Mouse (Mus musculus) forebrain, embryonic 13.5 days (tissue): ENCODE measurements around the gene Syt2. TPM values are rescaled to one million over a fixed set of nuclear protein-coding genes. Genes with fewer than 3 reads are reported as not detected.

Experiments used
- ATAC-seq: fragments of 200-750 bp; cut with Nextera tagmentation; 2 replicates; pipeline ENCODE4 v1.8.0; 2017
- H3K27ac ChIP-seq: fragments of 300-500 bp; sonication (generic); 2 replicates; pipeline ENCODE4 v1.5.1; 2015; ENCODE audit warnings: inconsistent platforms, mild to moderate bottlenecking, moderate library complexity
- H3K27me3 ChIP-seq: fragments of 300-500 bp; sonication (generic); 2 replicates; pipeline ENCODE4 v1.6.1; 2015; ENCODE audit warnings: mild to moderate bottlenecking, inconsistent platforms
- H3K36me3 ChIP-seq: fragments of 300-500 bp; sonication (generic); 2 replicates; pipeline ENCODE4 v1.6.1; 2015; ENCODE audit warnings: mild to moderate bottlenecking, inconsistent platforms; ENCODE audit not compliant: poor library complexity, severe bottlenecking
- H3K4me1 ChIP-seq: fragments of 300-500 bp; sonication (generic); 2 replicates; pipeline ENCODE4 v1.6.1; 2015; ENCODE audit warnings: inconsistent platforms
- H3K4me2 ChIP-seq: fragments of 300-500 bp; sonication (generic); 2 replicates; pipeline ENCODE4 v1.6.1; 2015; ENCODE audit warnings: inconsistent platforms, mild to moderate bottlenecking, moderate library complexity
- H3K4me3 ChIP-seq: fragments of 300-500 bp; sonication (generic); 2 replicates; pipeline ENCODE4 v1.5.1; 2015; ENCODE audit warnings: mild to moderate bottlenecking, inconsistent platforms
- H3K9ac ChIP-seq: fragments of 300-500 bp; sonication (generic); 2 replicates; pipeline ENCODE4 v1.6.1; 2015; ENCODE audit warnings: mild to moderate bottlenecking, inconsistent platforms
- H3K9me3 ChIP-seq: fragments of 300-500 bp; sonication (generic); replicated peaks from 2 replicates; pipeline ENCODE4 v1.6.1; 2016; ENCODE audit warnings: inconsistent platforms
- WGBS: fragments of 180-500 bp; shearing (Covaris S2); methylation state at CpG from one replicate; pipeline ENCODE4 v1.1.7; 2015; 5-methylcytosine and 5-hydroxymethylcytosine counted together
- polyA plus RNA-seq: library from polyadenylated mRNA; unstranded; fragments of >200 nt; fragmentation: Nextera tagmentation; extraction: Ambion mirVana; gene quantifications from 2 replicates; pipeline ENCODE4 v1.2.1, GENCODE M21; 2015

Gene Syt2
- polyA plus RNA-seq, 1 experiment from 2014 or later = 1.1 TPM

- H3K27ac ChIP-seq = no peak overlapping the region
- H3K9ac ChIP-seq = no peak overlapping the region
- no peaks in the 10 kb centered on the region for H3K4me1 ChIP-seq
- ATAC-seq = no peak
- H3K9me3 ChIP-seq = no peaks in the 10 kb centered on the region
- no peak overlapping the region for H3K4me3 ChIP-seq
- H3K4me2 ChIP-seq = no peak overlapping the region
- H3K36me3 ChIP-seq = no peaks in the 10 kb centered on the region
- WGBS = 80% methylated on average over 8 of the region's 8 CpGs
- no peaks in the 10 kb centered on the region for H3K27me3 ChIP-seq
Measured at GRCm38 (mm10) chr1:134727256-134727655, 80.8 kb downstream of the Syt2 start.

- H3K27ac ChIP-seq = no peak overlapping the region
- 92% methylated on average over 5 of the region's 5 CpGs for WGBS
- no peak for ATAC-seq
Measured at GRCm38 (mm10) chr1:134733659-134734058, 87.2 kb downstream of the Syt2 start.

GRCm38 (mm10) chr1:134737463-134737862 lies 91.0 kb downstream of the Syt2 start:
- WGBS = 76% methylated on average over 9 of the region's 9 CpGs
- Histone ChIP-seq H3K27me3 (no peaks in the 10 kb centered on the region), H3K27ac (no peak overlapping the region), H3K9ac (no peak overlapping the region), H3K4me3 (no peak overlapping the region), H3K36me3 (no peaks in the 10 kb centered on the region), H3K9me3 (no peaks in the 10 kb centered on the region), H3K4me1 (no peaks in the 10 kb centered on the region), H3K4me2 (no peak overlapping the region)
- no peak for ATAC-seq

More at GRCm38 (mm10) chr1:134733659-134734058, 87.2 kb downstream of the Syt2 start:
- no peak overlapping the region for H3K9ac ChIP-seq
- no peaks in the 10 kb centered on the region for H3K27me3 ChIP-seq
- no peak overlapping the region for H3K4me2 ChIP-seq
- H3K4me1 ChIP-seq = no peaks in the 10 kb centered on the region
- H3K36me3 ChIP-seq = no peaks in the 10 kb centered on the region
- H3K9me3 ChIP-seq = no peaks in the 10 kb centered on the region
- no peak overlapping the region for H3K4me3 ChIP-seq

GRCm38 (mm10) chr1:134741433-134741832 lies 95.0 kb downstream of the Syt2 start:
- Histone ChIP-seq H3K4me1 (no peaks in the 10 kb centered on the region), H3K9me3 (no peaks in the 10 kb centered on the region), H3K36me3 (no peaks in the 10 kb centered on the region), H3K9ac (no peak overlapping the region), H3K27ac (no peak overlapping the region), H3K4me2 (no peak overlapping the region), H3K27me3 (no peaks in the 10 kb centered on the region), H3K4me3 (no peak overlapping the region)
- 76% methylated on average over 6 of the region's 6 CpGs for WGBS
- ATAC-seq = no peak

GRCm38 (mm10) chr1:134741946-134742661 lies 95.6 kb downstream of the Syt2 start:
- Histone ChIP-seq H3K4me1 (no peaks in the 10 kb centered on the region), H3K9me3 (no peaks in the 10 kb centered on the region), H3K9ac (no peak overlapping the region), H3K27me3 (no peaks in the 10 kb centered on the region), H3K4me3 (no peak overlapping the region), H3K27ac (no peak overlapping the region), H3K4me2 (no peak overlapping the region), H3K36me3 (no peaks in the 10 kb centered on the region)
- WGBS = 89% methylated on average over 7 of the region's 7 CpGs
- no peak for ATAC-seq

- Histone ChIP-seq H3K4me1 (peaks cover 9% of the 10 kb centered on the region), H3K9me3 (no peaks in the 10 kb centered on the region), H3K4me3 (no peak overlapping the region), H3K27ac (no peak overlapping the region), H3K27me3 (no peaks in the 10 kb centered on the region), H3K9ac (no peak overlapping the region), H3K4me2 (no peak overlapping the region), H3K36me3 (no peaks in the 10 kb centered on the region)
- WGBS = 57% methylated on average over 6 of the region's 6 CpGs
- ATAC-seq = no peak
Measured at GRCm38 (mm10) chr1:134745648-134746047, 99.2 kb downstream of the Syt2 start.

GRCm38 (mm10) chr1:134747236-134748174 lies 101.0 kb downstream of the Syt2 start:
- H3K36me3 ChIP-seq = no peaks in the 10 kb centered on the region
- H3K4me3 ChIP-seq = no peak overlapping the region
- H3K27me3 ChIP-seq = no peaks in the 10 kb centered on the region
- WGBS = 19% methylated on average over 23 of the region's 23 CpGs
- H3K4me1 ChIP-seq = peaks cover 9% of the 10 kb centered on the region
- H3K9me3 ChIP-seq = no peaks in the 10 kb centered on the region
- no peak for ATAC-seq
- H3K4me2 ChIP-seq = no peak overlapping the region
- H3K27ac ChIP-seq = no peak overlapping the region
- no peak overlapping the region for H3K9ac ChIP-seq

- H3K36me3 ChIP-seq = no peaks in the 10 kb centered on the region; the same call in 1 of the 2 replicates
- H3K4me3 ChIP-seq = no peak overlapping the region
- H3K27ac ChIP-seq = no peak overlapping the region
- H3K9ac ChIP-seq = no peak overlapping the region
- no peaks in the 10 kb centered on the region for H3K9me3 ChIP-seq
- H3K4me2 ChIP-seq = no peak overlapping the region
- peaks cover 9% of the 10 kb centered on the region for H3K4me1 ChIP-seq
- WGBS = 81% methylated on average over 7 of the region's 7 CpGs
- no peak for ATAC-seq
- no peaks in the 10 kb centered on the region for H3K27me3 ChIP-seq
Measured at GRCm38 (mm10) chr1:134749889-134750288, 103.4 kb downstream of the Syt2 start.

- Histone ChIP-seq H3K27ac (no peak overlapping the region), H3K9me3 (no peaks in the 10 kb centered on the region), H3K4me3 (no peak overlapping the region), H3K4me2 (no peak overlapping the region), H3K27me3 (no peaks in the 10 kb centered on the region), H3K36me3 (no peaks in the 10 kb centered on the region; the same call in 1 of the 2 replicates), H3K9ac (no peak overlapping the region), H3K4me1 (peaks cover 9% of the 10 kb centered on the region)
- WGBS = 73% methylated on average over 5 of the region's 5 CpGs
- ATAC-seq = no peak
Measured at GRCm38 (mm10) chr1:134752447-134752846, 106.0 kb downstream of the Syt2 start.

GRCm38 (mm10) chr1:134753751-134754630 lies 107.5 kb downstream of the Syt2 start:
- Histone ChIP-seq H3K9me3 (no peaks in the 10 kb centered on the region), H3K4me3 (no peak overlapping the region), H3K4me2 (no peak overlapping the region), H3K36me3 (no peaks in the 10 kb centered on the region; the same call in 1 of the 2 replicates), H3K4me1 (peaks cover 9% of the 10 kb centered on the region), H3K27ac (no peak overlapping the region), H3K27me3 (no peaks in the 10 kb centered on the region), H3K9ac (no peak overlapping the region)
- no peak for ATAC-seq
- WGBS = 76% methylated on average over 13 of the region's 13 CpGs

GRCm38 (mm10) chr1:134754818-134755217 lies 108.3 kb downstream of the Syt2 start:
- H3K9me3 ChIP-seq = no peaks in the 10 kb centered on the region
- WGBS = 84% methylated on average over 10 of the region's 10 CpGs
- H3K36me3 ChIP-seq = peaks cover 3% of the 10 kb centered on the region
- no peak overlapping the region for H3K9ac ChIP-seq
- no peaks in the 10 kb centered on the region for H3K27me3 ChIP-seq
- H3K4me3 ChIP-seq = no peak overlapping the region
- peaks cover 8% of the 10 kb centered on the region for H3K4me1 ChIP-seq
- H3K27ac ChIP-seq = no peak overlapping the region
- H3K4me2 ChIP-seq = no peak overlapping the region
- ATAC-seq = no peak
